Mouse (Mus musculus) embryonic fibroblast, embryonic 13.5 days (primary cell): ENCODE measurements around the gene Crtc1. TPM values are rescaled to one million over a fixed set of nuclear protein-coding genes. Genes with fewer than 3 reads are reported as not detected.

Experiments
- H3K27ac ChIP-seq: 2 replicates; pipeline ENCODE4 v1.5.1; 2012; ENCODE audit warnings: low read length, control low read depth, inconsistent platforms; ENCODE audit not compliant: insufficient read depth
- H3K4me1 ChIP-seq: 2 replicates; pipeline ENCODE4 v1.6.1; 2011; ENCODE audit warnings: low read length; ENCODE audit not compliant: control insufficient read depth, insufficient read depth
- H3K4me3 ChIP-seq: 2 replicates; pipeline ENCODE4 v1.5.1; 2011; ENCODE audit warnings: mild to moderate bottlenecking, control low read depth, low read length; ENCODE audit not compliant: insufficient read depth
- CTCF ChIP-seq: IDR thresholded peaks from 2 replicates; pipeline ENCODE4 v1.5.1; 2011; ENCODE audit warnings: mild to moderate bottlenecking, control low read depth, low read length, moderate library complexity, borderline replicate concordance; ENCODE audit not compliant: insufficient read depth
- POLR2A ChIP-seq: IDR thresholded peaks from 2 replicates; pipeline ENCODE4 v1.6.1; 2011; ENCODE audit warnings: low read depth, mild to moderate bottlenecking, control low read depth, low read length, moderate library complexity
- polyA plus RNA-seq: library from polyadenylated mRNA; stranded (reverse); fragments of >200 nt; gene quantifications from 2 replicates; pipeline ENCODE4 v1.2.4, GENCODE M21; 2011; ENCODE audit warnings: low read depth; ENCODE audit not compliant: missing spikeins, insufficient read length

The Crtc1 gene
- polyA plus RNA-seq, 1 experiment: 15.6 TPM

GRCm38 (mm10) chr8:70344279-70344678 lies 95.1 kb downstream of the Crtc1 start:
- TF ChIP-seq CTCF (no peak), POLR2A (no peak)
- no peak overlapping the region for H3K27ac ChIP-seq
- H3K4me3 ChIP-seq: no peak overlapping the region
- peaks cover 5% of the 10 kb centered on the region; the same call in 1 of the 2 replicates for H3K4me1 ChIP-seq

GRCm38 (mm10) chr8:70343696-70344095 lies 95.7 kb downstream of the Crtc1 start:
- no peak for TF ChIP-seq POLR2A
- TF ChIP-seq CTCF: 0 out of 2 replicates have a peak, but pooled peaks have one; percentile 15
- no peak overlapping the region for H3K4me3 ChIP-seq
- H3K27ac ChIP-seq: no peak overlapping the region
- H3K4me1 ChIP-seq: peaks cover 5% of the 10 kb centered on the region; the same call in 1 of the 2 replicates

GRCm38 (mm10) chr8:70343076-70343475 lies 96.3 kb downstream of the Crtc1 start:
- Histone ChIP-seq H3K27ac (no peak overlapping the region), H3K4me1 (no peaks in the 10 kb centered on the region), H3K4me3 (no peak overlapping the region)
- TF ChIP-seq POLR2A: no peak
- no peak for TF ChIP-seq CTCF

- Histone ChIP-seq H3K4me1 (no peaks in the 10 kb centered on the region), H3K4me3 (no peak overlapping the region), H3K27ac (no peak overlapping the region)
- TF ChIP-seq POLR2A (no peak), CTCF (no peak)
These were observed 97.4 kb downstream of the Crtc1 start for GRCm38 (mm10) chr8:70342007-70342406.

GRCm38 (mm10) chr8:70340659-70341058 lies 98.7 kb downstream of the Crtc1 start:
- Histone ChIP-seq H3K4me3 (no peak overlapping the region), H3K4me1 (no peaks in the 10 kb centered on the region), H3K27ac (no peak overlapping the region)
- TF ChIP-seq CTCF (no peak), POLR2A (no peak)

GRCm38 (mm10) chr8:70338931-70339330 lies 100.4 kb downstream of the Crtc1 start:
- no peaks in the 10 kb centered on the region for H3K4me1 ChIP-seq
- H3K4me3 ChIP-seq: no peak overlapping the region
- TF ChIP-seq POLR2A (no peak), CTCF (no peak)
- no peak overlapping the region for H3K27ac ChIP-seq

- TF ChIP-seq CTCF: no peak
- no peak for TF ChIP-seq POLR2A
- Histone ChIP-seq H3K4me1 (no peaks in the 10 kb centered on the region), H3K27ac (no peak overlapping the region), H3K4me3 (no peak overlapping the region)
These were observed 106.5 kb downstream of the Crtc1 start for GRCm38 (mm10) chr8:70332878-70333202.

Other genes starting within 250 kb of the Crtc1 start
- gene Slc25a42, start 227.3 kb downstream of the Crtc1 start, polyA plus RNA-seq: 5.3 and 6.6 TPM in 2 replicates
- gene Sugp2, start 205.4 kb downstream of the Crtc1 start, polyA plus RNA-seq: 26.4 and 28.9 TPM in 2 replicates
- 11.0 and 14.9 TPM in 2 replicates for gene Armc6, start 205.1 kb downstream of the Crtc1 start, polyA plus RNA-seq
- gene Homer3, start 156.8 kb downstream of the Crtc1 start, polyA plus RNA-seq: 42.2 and 54.0 TPM in 2 replicates
- 24.8 and 31.6 TPM in 2 replicates for gene Ddx49, start 137.1 kb downstream of the Crtc1 start, polyA plus RNA-seq
- gene Cope, start 137.1 kb downstream of the Crtc1 start, polyA plus RNA-seq: 129 and 132 TPM in 2 replicates
- gene Cers1, start 123.8 kb downstream of the Crtc1 start, polyA plus RNA-seq: 2.6 and 3.2 TPM in 2 replicates
- gene Gdf1, start 109.8 kb downstream of the Crtc1 start, polyA plus RNA-seq: not detected in 2 replicates
- 25.6 and 25.8 TPM in 2 replicates for gene Upf1, start 86.3 kb downstream of the Crtc1 start, polyA plus RNA-seq
- gene Comp, start 66.0 kb downstream of the Crtc1 start, polyA plus RNA-seq: 1.6 and 1.9 TPM in 2 replicates
- gene Klhl26, start 37.4 kb upstream of the Crtc1 start, polyA plus RNA-seq: 21.4 and 31.7 TPM in 2 replicates
- gene Tmem59l, start 47.8 kb upstream of the Crtc1 start, polyA plus RNA-seq: 0.58 and 1.5 TPM in 2 replicates
- 215 and 351 TPM in 2 replicates for gene Crlf1, start 53.6 kb upstream of the Crtc1 start, polyA plus RNA-seq
- gene Rex1bd, start 67.2 kb upstream of the Crtc1 start, polyA plus RNA-seq: 29.9 and 46.6 TPM in 2 replicates
- 547 and 589 TPM in 2 replicates for gene Uba52, start 71.2 kb upstream of the Crtc1 start, polyA plus RNA-seq
- 105 and 110 TPM in 2 replicates for gene Fkbp8, start 88.1 kb upstream of the Crtc1 start, polyA plus RNA-seq
- gene Kxd1, start 88.4 kb upstream of the Crtc1 start, polyA plus RNA-seq: 35.5 and 37.0 TPM in 2 replicates
- 16.1 and 20.4 TPM in 2 replicates for gene Ell, start 99.9 kb upstream of the Crtc1 start, polyA plus RNA-seq
- 17.9 and 18.6 TPM in 2 replicates for gene Isyna1, start 154.8 kb upstream of the Crtc1 start, polyA plus RNA-seq
- gene Ssbp4, start 169.3 kb upstream of the Crtc1 start, polyA plus RNA-seq: 44.7 and 50.7 TPM in 2 replicates
- 0.46 TPM in 1 of 2 replicates, not detected in the other for gene Lrrc25, start 176.6 kb upstream of the Crtc1 start, polyA plus RNA-seq
- gene Gdf15, start 192.9 kb upstream of the Crtc1 start, polyA plus RNA-seq: 3.1 and 4.2 TPM in 2 replicates
- 53.7 and 54.3 TPM in 2 replicates for gene Pgpep1, start 220.8 kb upstream of the Crtc1 start, polyA plus RNA-seq
- 54.9 and 60.2 TPM in 2 replicates for gene Lsm4, start 233.7 kb upstream of the Crtc1 start, polyA plus RNA-seq